Comparison of ENCODE assay signal across 10 mouse cellular contexts in the genomic region with DNA sequence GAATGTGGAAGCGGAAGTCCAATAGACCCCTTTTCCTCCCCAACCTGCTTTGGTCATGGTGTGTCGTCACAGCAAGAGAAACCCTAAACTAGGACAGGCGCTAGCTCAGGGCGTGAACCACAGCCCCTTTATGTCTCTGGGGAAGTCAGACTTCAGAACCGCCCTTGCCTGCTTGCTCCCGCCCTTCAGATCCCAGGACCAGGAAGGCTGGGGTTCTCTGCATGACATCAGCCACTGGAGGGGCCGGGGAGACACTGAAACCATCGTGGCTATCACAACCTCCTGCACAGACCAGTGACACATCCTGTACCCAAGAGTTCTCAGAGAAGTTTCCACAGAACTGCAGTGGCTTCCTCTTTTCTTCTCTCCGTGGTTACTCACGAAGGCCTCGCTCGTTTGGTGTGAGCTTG. TPM values are rescaled to one million over a fixed set of nuclear protein-coding genes. Genes with fewer than 3 reads are reported as not detected.
DNase-seq lines count a peak whose midpoint lies in the region; ATAC-seq lines count a peak whose summit lies in the region.
"Had no signal": no experiment of that assay in that cellular context is flagged by ENCODE, and none has a peak within 500 bp of the region (broad histone marks: within the 10 kb centered on the region; RNA-seq: fewer than 3 reads in every experiment).

No protein-coding gene starts in this region.

- no peak for ATAC-seq in kidney, embryonic 14.5 days (ENCODE audit: low FRiP score, low TSS enrichment)

- intact Hi-C loops in heart, postnatal 10 days (cut with DNase I), result no loop called here

- no peaks in the 10 kb centered on the region for H3K27me3 ChIP-seq in kidney, embryonic 14.5 days (ENCODE audit: control insufficient read depth, insufficient read depth, low read length)
- H3K27me3 ChIP-seq in limb, embryonic 10.5 days (ENCODE audit: low read depth, poor library complexity, severe bottlenecking), result no peaks in the 10 kb centered on the region
- H3K27me3 ChIP-seq: neural tube, embryonic 12.5 days had no signal

- no peaks in the 10 kb centered on the region for H3K36me3 ChIP-seq in kidney, embryonic 14.5 days (ENCODE audit: control insufficient read depth, insufficient read depth, low read length)
- H3K36me3 ChIP-seq in limb, embryonic 10.5 days, result no peaks in the 10 kb centered on the region
- H3K36me3 ChIP-seq: neural tube, embryonic 12.5 days had no signal

- no peaks in the 10 kb centered on the region for H3K9me3 ChIP-seq in kidney, embryonic 14.5 days (ENCODE audit: control insufficient read depth, low read length)
- H3K9me3 ChIP-seq in limb, embryonic 10.5 days (replicated peaks), result no peaks in the 10 kb centered on the region
- H3K9me3 ChIP-seq: neural tube, embryonic 12.5 days had no signal

- no peak overlapping the region for H3K4me2 ChIP-seq in kidney, embryonic 14.5 days (replicated peaks; ENCODE audit: low read depth, low read length)
- H3K4me2 ChIP-seq: hindbrain, embryonic 14.5 days; neural tube, embryonic 12.5 days had no signal

- no peaks in the 10 kb centered on the region for H3K4me1 ChIP-seq in kidney, embryonic 14.5 days (ENCODE audit: control insufficient read depth, insufficient read depth, low read length)
- H3K4me1 ChIP-seq in limb, embryonic 10.5 days, result no peaks in the 10 kb centered on the region
- H3K4me1 ChIP-seq: neural tube, embryonic 12.5 days had no signal

- no peak overlapping the region for H3K27ac ChIP-seq in kidney, embryonic 14.5 days (ENCODE audit: low read depth, low read length)
- no peak overlapping the region for H3K27ac ChIP-seq in limb, embryonic 10.5 days
- H3K27ac ChIP-seq: hindbrain, embryonic 14.5 days; neural tube, embryonic 12.5 days had no signal

- H3K4me3 ChIP-seq in kidney, embryonic 14.5 days (ENCODE audit: low read length), result no peak overlapping the region
- no peak overlapping the region for H3K4me3 ChIP-seq in limb, embryonic 10.5 days
- H3K4me3 ChIP-seq: neural tube, embryonic 12.5 days had no signal

- H3K9ac ChIP-seq in kidney, embryonic 14.5 days (ENCODE audit: low read depth, low read length), result no peak overlapping the region
- H3K9ac ChIP-seq: hindbrain, embryonic 14.5 days; neural tube, embryonic 12.5 days had no signal

- peak; percentile 24 for DNase-seq in kidney, adult 18-20 months
- DNase-seq in heart, postnatal 10 days, result peak; percentile 23 to 25
- DNase-seq in lung, postnatal 4 days, result peak; percentile 71 to 79
- peak; percentile 78 for DNase-seq in thymus, postnatal 0 days (ENCODE audit: low spot score)
- DNase-seq in cerebellum, postnatal 36 days, result no peak
- no peak for DNase-seq in limb, embryonic 10.5 days (ENCODE audit: low spot score)
- no peak for DNase-seq in embryo, embryonic 10.5 days (ENCODE audit: low spot score)

- 86% methylated on average over 12 of the region's 12 CpGs for WGBS in kidney, embryonic 14.5 days
- WGBS in limb, embryonic 10.5 days, result 80% methylated on average over 12 of the region's 12 CpGs

RNA-seq across cellular contexts. Expression of gene Srgn, which starts 16.2 kb away (rescaled TPM):
- 5.7 and 9.2 TPM in 2 replicates for polyA plus RNA-seq in kidney, embryonic 14.5 days (2014; fragmentation: Nextera tagmentation; extraction: Ambion mirVana)
- total RNA-seq in heart, postnatal 10 days (2021), result 10 to 100 TPM; 31.1 to 33.4 TPM
- 306 and 319 TPM in 2 replicates for polyA plus RNA-seq in thymus, postnatal 0 days (2015; fragmentation: Nextera tagmentation; extraction: Ambion mirVana)
- polyA plus RNA-seq in limb, embryonic 10.5 days (2016; fragmentation: Nextera tagmentation; extraction: Ambion mirVana), result 2.4 and 2.5 TPM in 2 replicates

RNA-seq across cellular contexts. Expression of gene Kif1bp, which starts 34.9 kb away (rescaled TPM):
- 32.4 and 41.5 TPM in 2 replicates for polyA plus RNA-seq in kidney, embryonic 14.5 days (2014; fragmentation: Nextera tagmentation; extraction: Ambion mirVana)
- total RNA-seq in heart, postnatal 10 days (2021), result 10 to 100 TPM; 36.0 to 36.5 TPM
- 24.2 and 26.5 TPM in 2 replicates for polyA plus RNA-seq in thymus, postnatal 0 days (2015; fragmentation: Nextera tagmentation; extraction: Ambion mirVana)
- polyA plus RNA-seq in limb, embryonic 10.5 days (2016; fragmentation: Nextera tagmentation; extraction: Ambion mirVana), result 31.3 and 40.2 TPM in 2 replicates

RNA-seq across cellular contexts. Expression of gene Vps26a, which starts 56.8 kb away (rescaled TPM):
- 59.9 and 83.4 TPM in 2 replicates for polyA plus RNA-seq in kidney, embryonic 14.5 days (2014; fragmentation: Nextera tagmentation; extraction: Ambion mirVana)
- total RNA-seq in heart, postnatal 10 days (2021), result 10 to 100 TPM; 50.5 to 53.9 TPM
- 63.8 and 67.8 TPM in 2 replicates for polyA plus RNA-seq in thymus, postnatal 0 days (2015; fragmentation: Nextera tagmentation; extraction: Ambion mirVana)
- 71.8 and 78.0 TPM in 2 replicates for polyA plus RNA-seq in limb, embryonic 10.5 days (2016; fragmentation: Nextera tagmentation; extraction: Ambion mirVana)

RNA-seq across cellular contexts. Expression of gene Ddx21, which starts 58.7 kb away (rescaled TPM):
- 23.4 and 36.3 TPM in 2 replicates for polyA plus RNA-seq in kidney, embryonic 14.5 days (2014; fragmentation: Nextera tagmentation; extraction: Ambion mirVana)
- 10 to 100 TPM; 36.6 to 38.2 TPM for total RNA-seq in heart, postnatal 10 days (2021)
- polyA plus RNA-seq in thymus, postnatal 0 days (2015; fragmentation: Nextera tagmentation; extraction: Ambion mirVana), result 29.8 and 29.9 TPM in 2 replicates
- polyA plus RNA-seq in limb, embryonic 10.5 days (2016; fragmentation: Nextera tagmentation; extraction: Ambion mirVana), result 33.3 and 42.1 TPM in 2 replicates

Comparison
In these comparisons a context has a peak if more than half of its experiments do, and no peak if none do; other contexts are left out.
1. DNase-seq: peak in kidney, adult 18-20 months (single experiment), heart, postnatal 10 days (2 of 2), lung, postnatal 4 days (2 of 2) and thymus, postnatal 0 days (single experiment); none in cerebellum, postnatal 36 days (0 of 2), limb, embryonic 10.5 days (single experiment) and embryo, embryonic 10.5 days (single experiment).
2. RNA of gene Srgn, which starts 16.2 kb away (polyA plus RNA-seq): 306 to 319 TPM in thymus, postnatal 0 days; 5.7 to 9.2 TPM in kidney, embryonic 14.5 days and 2.4 to 2.5 TPM in limb, embryonic 10.5 days; every median in the first group is over 10 times any median in the second.